Mouse (Mus musculus): ENCODE results near the gene Sdccag8. TPM values are rescaled to one million over a fixed set of nuclear protein-coding genes. Genes with fewer than 3 reads are reported as not detected.
A peak's percentile ranks its signal among the peaks of the same experiment; 100 is the strongest.

Sdccag8 gene
- polyA plus RNA-seq, 1 experiment, result 7.5 TPM

DNA sequence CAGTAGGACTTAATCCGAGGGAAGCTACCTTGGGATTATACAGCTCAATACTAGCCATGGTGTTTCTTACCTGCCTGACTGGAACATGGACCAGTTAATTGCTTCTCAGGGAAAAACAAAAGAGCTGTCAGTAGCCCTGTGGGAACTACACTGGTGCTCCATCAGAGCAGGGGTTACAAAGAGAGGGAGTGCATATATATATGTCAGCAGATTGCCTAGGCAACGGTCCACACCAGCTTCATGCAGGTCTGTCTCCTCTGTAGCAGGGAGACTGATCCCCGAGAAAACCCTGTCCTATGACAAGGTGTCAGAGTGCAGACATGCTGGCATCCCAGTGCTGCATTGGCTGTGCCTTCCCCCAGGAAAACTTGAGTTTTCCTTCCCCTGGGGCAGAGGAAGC lies 195.6 kb downstream of the Sdccag8 start:
- H3K4me3 ChIP-seq (ENCODE audit: insufficient read depth, low read depth, low read length), result no peak overlapping the region
- H3K27ac ChIP-seq (replicated peaks; ENCODE audit: low read depth, low read length), result no peak overlapping the region

DNA sequence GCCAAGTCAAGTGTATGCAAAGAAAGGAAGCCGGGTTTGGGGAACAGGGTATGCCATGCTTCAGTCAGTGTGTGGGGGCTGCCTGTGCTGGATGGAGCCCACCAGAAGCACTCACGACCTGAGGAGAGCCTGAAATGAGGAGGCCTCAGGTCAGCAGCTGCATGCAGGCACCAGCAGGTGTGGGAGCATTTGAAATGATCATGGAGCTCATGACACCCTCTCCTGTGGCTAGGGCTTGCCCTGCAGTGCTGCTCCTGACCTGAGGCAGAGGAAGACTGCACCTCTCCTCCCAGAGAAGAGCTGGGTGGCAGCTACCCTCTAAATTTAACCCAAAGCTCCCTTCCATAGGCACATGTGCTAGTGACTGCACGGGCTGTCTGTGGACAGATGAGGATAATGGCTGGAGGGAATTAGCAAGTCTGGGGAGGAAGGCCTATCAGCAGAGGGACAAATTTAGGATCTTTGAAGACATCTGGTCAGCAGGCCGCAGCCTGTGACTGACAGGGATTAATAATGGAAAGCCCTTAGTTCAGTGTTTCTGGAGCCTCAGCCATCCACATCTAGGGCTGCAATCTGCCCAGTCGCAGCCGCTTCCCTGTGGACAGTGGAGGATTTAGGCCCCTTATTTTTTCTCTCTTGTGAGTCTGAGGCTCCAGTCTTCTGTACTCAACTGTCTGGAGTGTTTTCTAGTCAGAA lies 196.3 kb downstream of the Sdccag8 start:
- H3K4me3 ChIP-seq (ENCODE audit: insufficient read depth, low read depth, low read length), result no peak overlapping the region
- peaks cover 23% of the 10 kb centered on the region for H3K4me1 ChIP-seq (ENCODE audit: control insufficient read depth, insufficient read depth, insufficient read length, low read length)
- no peak overlapping the region for H3K27ac ChIP-seq (replicated peaks; ENCODE audit: low read depth, low read length)

More for the DNA sequence above, 195.6 kb downstream of the Sdccag8 start:
- peaks cover 20% of the 10 kb centered on the region for H3K4me1 ChIP-seq (ENCODE audit: control insufficient read depth, insufficient read depth, insufficient read length, low read length)

DNA sequence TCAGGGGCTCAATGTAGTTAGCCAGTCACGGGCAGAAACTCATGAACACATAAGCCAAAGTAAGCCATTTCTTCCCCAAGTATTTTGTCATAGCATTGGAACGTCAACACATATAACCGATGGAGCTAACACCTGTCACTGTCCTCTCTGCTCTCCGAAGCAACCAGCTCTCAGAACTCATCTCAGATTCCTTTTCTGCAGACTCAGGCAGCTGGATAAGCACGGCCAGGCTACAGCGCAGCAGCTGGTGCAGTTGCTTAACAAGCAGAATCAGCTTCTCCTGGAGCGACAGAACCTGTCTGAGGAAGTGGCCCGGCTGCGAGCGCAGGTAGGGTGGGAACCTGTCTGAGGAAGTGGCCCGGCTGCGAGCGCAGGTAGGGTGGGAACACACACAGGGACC lies 197.2 kb downstream of the Sdccag8 start:
- H3K27ac ChIP-seq (replicated peaks; ENCODE audit: low read depth, low read length), result no peak overlapping the region

DNA sequence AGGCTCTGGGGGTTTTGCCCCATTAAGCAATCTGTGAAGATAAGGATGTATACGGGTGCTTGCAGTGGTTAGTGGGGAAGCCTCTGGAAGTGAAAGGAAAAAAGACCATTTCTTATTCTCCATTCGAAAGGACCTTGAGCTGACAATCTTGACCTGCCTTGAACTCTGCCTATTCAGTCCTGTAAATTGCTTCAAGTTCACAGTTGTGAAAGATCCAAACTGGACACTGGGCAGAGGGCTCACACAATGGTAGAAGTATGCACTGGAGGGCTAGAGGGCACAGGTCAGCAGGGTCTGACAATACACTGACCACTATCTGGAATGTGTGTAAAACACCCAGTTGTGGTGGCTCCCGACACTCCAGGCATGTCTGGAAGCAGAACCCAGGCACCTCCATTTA lies 198.3 kb downstream of the Sdccag8 start:
- H3K4me1 ChIP-seq (ENCODE audit: control insufficient read depth, insufficient read depth, insufficient read length, low read length), result peaks cover 23% of the 10 kb centered on the region
- peak overlapping the region; percentile 59 for H3K27ac ChIP-seq (replicated peaks; ENCODE audit: low read depth, low read length)
- H3K4me3 ChIP-seq (ENCODE audit: insufficient read depth, low read depth, low read length), result no peak overlapping the region

More for the DNA sequence above, 197.2 kb downstream of the Sdccag8 start:
- H3K4me3 ChIP-seq (ENCODE audit: insufficient read depth, low read depth, low read length), result no peak overlapping the region
- peaks cover 23% of the 10 kb centered on the region for H3K4me1 ChIP-seq (ENCODE audit: control insufficient read depth, insufficient read depth, insufficient read length, low read length)

DNA sequence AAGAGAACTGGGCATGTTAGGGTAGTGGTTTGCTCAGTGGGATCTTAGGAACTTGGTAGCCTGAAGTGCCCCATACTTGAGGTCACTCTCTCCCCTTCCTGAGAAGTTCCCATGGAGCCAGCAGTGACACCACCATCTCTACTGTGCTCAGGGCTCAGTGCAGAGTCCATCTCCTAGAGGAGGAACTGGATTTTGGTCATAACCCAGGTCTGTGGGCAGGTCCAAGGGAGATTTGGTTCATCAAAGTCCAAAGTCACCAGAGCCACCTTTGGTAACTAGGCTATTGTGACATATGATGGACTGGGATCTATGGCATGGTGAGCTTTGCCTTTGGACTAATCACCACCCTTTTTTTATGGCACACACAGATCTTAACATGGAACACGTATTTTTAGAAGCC lies 198.9 kb downstream of the Sdccag8 start:
- H3K4me3 ChIP-seq (ENCODE audit: insufficient read depth, low read depth, low read length), result no peak overlapping the region
- peaks cover 23% of the 10 kb centered on the region for H3K4me1 ChIP-seq (ENCODE audit: control insufficient read depth, insufficient read depth, insufficient read length, low read length)
- peak overlapping the region; percentile 59 for H3K27ac ChIP-seq (replicated peaks; ENCODE audit: low read depth, low read length)

DNA sequence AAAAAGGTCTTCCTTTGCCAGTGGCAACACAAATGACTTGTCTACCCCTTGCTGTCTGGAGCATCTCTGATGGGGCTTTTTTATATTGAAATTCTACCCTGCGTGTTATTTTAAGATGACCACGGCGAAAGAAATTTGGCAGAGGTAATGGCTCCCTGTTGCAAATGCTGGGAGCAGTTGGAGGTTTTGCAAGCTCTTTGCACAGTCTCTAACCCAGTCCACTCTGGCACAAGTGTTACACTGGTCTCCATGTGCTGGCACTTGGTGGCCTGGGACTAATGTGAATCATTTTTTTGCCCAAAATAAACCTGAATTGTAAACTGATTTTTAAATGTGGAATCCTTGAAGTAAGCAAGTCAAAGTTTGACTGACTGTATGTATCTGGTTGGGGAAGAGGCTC lies 199.3 kb downstream of the Sdccag8 start:
- Histone ChIP-seq H3K4me1 (ENCODE audit: control insufficient read depth, insufficient read depth, insufficient read length, low read length) (peaks cover 23% of the 10 kb centered on the region), H3K27ac (replicated peaks; ENCODE audit: low read depth, low read length) (peak overlapping the region; percentile 86), H3K4me3 (ENCODE audit: insufficient read depth, low read depth, low read length) (no peak overlapping the region)

DNA sequence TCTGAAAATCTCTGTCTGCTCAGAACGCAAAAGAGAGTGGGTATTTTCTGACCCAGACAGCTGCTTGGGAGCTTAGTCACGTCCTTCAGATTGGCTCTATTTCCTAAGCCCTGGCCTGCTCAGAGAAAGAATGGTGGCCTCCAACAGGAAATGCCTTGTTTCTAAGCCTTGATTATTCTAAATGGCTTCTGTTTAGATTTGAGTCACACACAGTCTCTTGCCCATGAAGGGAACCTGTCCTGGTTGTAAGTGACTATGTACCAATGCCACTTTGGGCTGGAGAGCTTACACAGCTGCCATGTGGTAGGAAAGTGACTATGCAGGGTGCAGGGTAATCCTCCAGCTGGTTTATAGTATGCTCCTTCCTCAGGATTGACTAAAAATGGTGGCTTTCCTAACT lies 199.9 kb downstream of the Sdccag8 start:
- H3K4me1 ChIP-seq (ENCODE audit: control insufficient read depth, insufficient read depth, insufficient read length, low read length), result peaks cover 23% of the 10 kb centered on the region
- H3K4me3 ChIP-seq (ENCODE audit: insufficient read depth, low read depth, low read length), result no peak overlapping the region
- peak overlapping the region; percentile 86 for H3K27ac ChIP-seq (replicated peaks; ENCODE audit: low read depth, low read length)

DNA sequence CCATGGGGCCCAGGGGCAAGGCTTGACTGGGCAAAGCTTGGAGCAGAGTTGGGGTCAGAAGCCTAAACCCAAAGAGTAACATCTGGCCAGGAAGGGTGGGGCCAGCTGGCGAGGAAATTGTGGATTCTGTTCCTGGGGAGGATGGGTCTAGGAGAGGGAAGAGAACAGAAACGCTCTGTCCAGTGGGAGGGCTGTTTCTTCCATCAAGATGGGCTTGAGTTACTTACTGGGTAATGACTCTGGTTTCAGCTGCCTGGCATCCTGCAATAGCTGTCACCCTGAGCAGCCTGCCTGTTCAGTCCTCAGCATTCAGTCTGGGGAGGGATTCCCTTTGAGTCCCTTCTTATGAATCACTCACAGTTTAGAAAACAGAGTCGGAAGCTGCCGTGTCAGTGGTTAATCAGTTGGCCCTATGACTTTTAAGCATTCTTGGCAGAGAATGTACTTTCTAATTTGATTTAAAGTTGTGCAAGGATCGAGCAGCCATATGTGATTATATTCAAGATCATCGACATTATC lies 200.5 kb downstream of the Sdccag8 start:
- peaks cover 23% of the 10 kb centered on the region for H3K4me1 ChIP-seq (ENCODE audit: control insufficient read depth, insufficient read depth, insufficient read length, low read length)
- peak overlapping the region; percentile 86 for H3K27ac ChIP-seq (replicated peaks; ENCODE audit: low read depth, low read length)
- no peak overlapping the region for H3K4me3 ChIP-seq (ENCODE audit: insufficient read depth, low read depth, low read length)

DNA sequence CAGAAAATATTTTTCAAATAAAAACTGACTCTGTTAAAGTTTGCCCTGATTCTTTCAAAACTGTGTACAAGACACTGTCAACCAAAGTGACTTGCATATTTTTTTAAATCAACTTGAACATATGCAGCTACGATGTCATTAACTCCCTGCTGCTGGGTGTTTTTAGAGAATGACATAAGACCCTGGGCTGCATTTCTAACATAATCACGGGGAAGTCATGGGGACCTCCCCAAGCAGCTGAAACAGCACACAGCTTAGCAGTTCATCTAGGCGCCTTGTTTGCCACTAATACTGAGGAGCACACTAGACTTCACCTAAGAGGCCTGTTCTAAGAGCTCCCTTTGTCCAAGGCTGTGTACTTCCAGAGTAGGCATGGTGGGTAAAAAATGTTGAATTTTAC lies 201.5 kb downstream of the Sdccag8 start:
- Histone ChIP-seq H3K27ac (replicated peaks; ENCODE audit: low read depth, low read length) (no peak overlapping the region), H3K4me1 (ENCODE audit: control insufficient read depth, insufficient read depth, insufficient read length, low read length) (peaks cover 24% of the 10 kb centered on the region), H3K4me3 (ENCODE audit: insufficient read depth, low read depth, low read length) (no peak overlapping the region)

DNA sequence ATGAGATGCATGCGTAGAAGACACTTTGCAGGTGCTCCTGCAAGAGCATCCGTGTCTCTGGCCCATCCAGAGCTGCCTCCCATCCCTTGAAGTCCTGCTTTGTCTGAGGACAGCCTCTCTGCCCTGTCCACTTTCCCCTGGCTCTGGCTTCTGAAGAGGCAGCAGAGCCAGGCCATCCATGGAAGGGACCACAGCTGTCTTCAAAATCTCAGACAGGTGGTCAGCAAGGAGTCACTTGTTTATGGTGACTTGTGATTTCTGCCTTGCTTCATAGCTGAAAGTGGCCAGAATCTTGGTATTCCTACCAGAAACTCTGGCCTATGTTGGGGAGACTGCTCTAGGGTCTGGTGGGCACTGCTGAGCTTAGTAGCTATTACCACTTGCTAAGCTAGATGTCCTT lies 202.3 kb downstream of the Sdccag8 start:
- Histone ChIP-seq H3K27ac (replicated peaks; ENCODE audit: low read depth, low read length) (no peak overlapping the region), H3K4me1 (ENCODE audit: control insufficient read depth, insufficient read depth, insufficient read length, low read length) (peaks cover 26% of the 10 kb centered on the region), H3K4me3 (ENCODE audit: insufficient read depth, low read depth, low read length) (no peak overlapping the region)

DNA sequence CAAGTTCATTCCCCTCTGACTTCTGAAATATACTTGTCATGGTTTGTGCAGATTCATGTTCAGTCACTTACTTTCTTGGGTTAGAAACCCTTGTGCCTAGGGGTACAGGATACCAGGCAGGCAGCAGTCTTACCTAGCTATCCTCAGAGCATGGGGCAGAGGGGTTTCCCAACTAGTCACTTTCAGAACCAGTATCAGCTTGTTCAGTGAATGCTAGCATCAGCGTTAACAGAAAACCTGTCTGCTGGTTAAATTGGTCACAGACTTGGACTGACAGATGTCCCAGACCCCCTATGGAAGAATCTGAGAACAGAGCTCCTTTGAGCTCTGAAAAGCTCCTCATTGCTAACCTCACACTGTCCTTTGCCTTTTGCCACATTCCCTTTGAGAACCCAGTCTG lies 204.3 kb downstream of the Sdccag8 start:
- no peak overlapping the region for H3K27ac ChIP-seq (replicated peaks; ENCODE audit: low read depth, low read length)
- H3K4me3 ChIP-seq (ENCODE audit: insufficient read depth, low read depth, low read length), result no peak overlapping the region
- peaks cover 18% of the 10 kb centered on the region for H3K4me1 ChIP-seq (ENCODE audit: control insufficient read depth, insufficient read depth, insufficient read length, low read length)

DNA sequence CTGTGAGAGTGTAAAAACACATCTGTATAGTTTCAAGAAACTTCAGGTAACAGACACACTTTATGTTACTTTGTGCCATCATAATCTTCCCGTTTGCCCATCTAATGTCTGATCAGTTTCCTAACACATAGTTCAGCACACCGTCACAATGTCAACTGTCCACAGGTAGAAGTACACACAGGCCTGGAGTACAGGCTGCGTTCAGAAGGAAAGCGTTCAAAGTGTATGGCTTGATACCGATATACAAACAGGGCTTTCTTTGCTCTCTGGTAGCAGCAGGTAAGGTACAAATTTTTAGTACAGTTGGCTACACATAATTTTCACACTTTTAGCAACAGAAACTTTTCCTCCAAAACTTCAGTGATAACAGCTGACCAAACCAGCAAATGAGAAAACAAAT lies 205.2 kb downstream of the Sdccag8 start:
- Histone ChIP-seq H3K27ac (replicated peaks; ENCODE audit: low read depth, low read length) (no peak overlapping the region), H3K4me3 (ENCODE audit: insufficient read depth, low read depth, low read length) (no peak overlapping the region), H3K4me1 (ENCODE audit: control insufficient read depth, insufficient read depth, insufficient read length, low read length) (peaks cover 10% of the 10 kb centered on the region)

DNA sequence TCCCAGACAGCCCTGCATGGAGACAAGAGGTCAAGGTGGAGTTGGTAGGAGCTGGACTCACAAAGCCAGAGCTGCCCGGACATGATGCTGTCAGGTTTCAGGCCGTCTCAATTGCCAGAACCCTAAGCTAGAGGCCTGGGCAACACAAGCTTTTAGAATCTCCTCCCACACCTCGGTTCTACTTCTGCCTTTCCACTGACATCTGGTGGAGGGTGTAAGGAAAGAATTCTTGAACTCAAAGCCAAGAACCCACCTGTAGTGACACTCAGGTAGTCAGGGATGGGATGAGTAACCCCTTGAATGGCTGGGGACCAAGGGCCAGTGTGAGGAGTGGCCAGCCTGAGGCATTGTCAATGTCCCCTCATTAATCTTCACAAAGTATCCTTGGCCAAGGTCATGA lies 208.3 kb downstream of the Sdccag8 start:
- H3K4me1 ChIP-seq (ENCODE audit: control insufficient read depth, insufficient read depth, insufficient read length, low read length), result 0 out of 2 replicates have a peak, but pooled peaks cover 3% of the 10 kb centered on the region
- no peak overlapping the region for H3K27ac ChIP-seq (replicated peaks; ENCODE audit: low read depth, low read length)
- no peak overlapping the region for H3K4me3 ChIP-seq (ENCODE audit: insufficient read depth, low read depth, low read length)

DNA sequence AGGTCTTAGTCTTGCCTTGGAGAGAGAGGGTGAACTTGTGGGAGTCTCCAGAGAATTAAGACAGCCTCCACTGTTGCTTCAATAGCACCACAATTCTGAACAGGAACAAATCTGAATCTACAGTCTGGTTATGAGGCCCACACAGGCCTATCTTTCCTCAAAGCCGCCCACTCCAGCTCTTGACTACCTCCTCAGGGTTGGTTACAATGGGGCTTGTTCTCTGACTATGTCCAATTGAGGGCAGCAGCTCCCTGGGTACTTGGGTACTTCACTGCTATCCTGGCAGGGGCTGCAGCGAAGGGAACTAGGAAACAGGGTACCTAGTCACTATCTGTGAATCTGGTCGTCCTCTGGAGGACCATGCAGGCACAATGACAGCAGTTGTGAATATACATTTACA lies 213.2 kb downstream of the Sdccag8 start:
- no peak overlapping the region for H3K4me3 ChIP-seq (ENCODE audit: insufficient read depth, low read depth, low read length)
- H3K27ac ChIP-seq (replicated peaks; ENCODE audit: low read depth, low read length), result no peak overlapping the region

DNA sequence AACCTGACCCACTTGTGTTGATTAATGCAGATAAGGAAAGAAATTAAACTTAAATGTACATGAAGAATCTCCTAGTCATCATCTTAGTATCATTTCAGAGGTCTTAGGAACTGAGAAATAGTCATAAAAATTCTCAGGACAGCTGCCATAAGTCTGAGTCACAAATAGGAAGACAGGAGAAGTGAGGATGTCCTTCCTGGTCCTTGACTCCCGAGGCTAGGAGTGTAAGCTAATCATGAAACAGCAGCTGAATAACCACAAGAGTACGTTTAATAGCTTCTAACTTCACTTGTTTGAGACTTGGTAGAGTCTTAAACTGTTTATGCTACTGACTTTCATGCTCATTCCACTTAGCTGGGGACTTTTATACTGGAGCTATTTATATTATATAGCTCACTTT lies 214.6 kb downstream of the Sdccag8 start:
- Histone ChIP-seq H3K27ac (replicated peaks; ENCODE audit: low read depth, low read length) (no peak overlapping the region), H3K4me3 (ENCODE audit: insufficient read depth, low read depth, low read length) (no peak overlapping the region), H3K4me1 (ENCODE audit: control insufficient read depth, insufficient read depth, insufficient read length, low read length) (no peaks in the 10 kb centered on the region)

More for the DNA sequence above, 213.2 kb downstream of the Sdccag8 start:
- no peaks in the 10 kb centered on the region for H3K4me1 ChIP-seq (ENCODE audit: control insufficient read depth, insufficient read depth, insufficient read length, low read length)

DNA sequence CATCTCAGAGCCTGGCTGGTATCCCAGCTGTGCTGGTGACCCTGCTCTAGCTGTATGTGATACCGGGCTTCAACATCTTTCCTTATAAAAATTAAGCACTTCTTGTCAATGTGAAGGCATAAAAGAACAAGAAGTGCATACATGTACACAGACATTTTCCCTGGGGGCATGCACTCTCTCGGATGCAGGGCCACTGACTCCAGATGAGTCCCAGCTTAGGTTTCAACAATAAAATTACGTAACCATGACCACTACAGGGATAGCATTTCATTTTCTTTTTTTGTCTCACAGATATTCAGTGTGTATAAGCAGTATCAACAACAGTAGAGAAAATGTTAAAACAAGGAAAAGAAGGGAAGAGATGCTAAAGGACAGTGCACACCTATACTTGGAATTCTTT lies 216.2 kb downstream of the Sdccag8 start:
- no peaks in the 10 kb centered on the region for H3K4me1 ChIP-seq (ENCODE audit: control insufficient read depth, insufficient read depth, insufficient read length, low read length)
- no peak overlapping the region for H3K27ac ChIP-seq (replicated peaks; ENCODE audit: low read depth, low read length)
- no peak overlapping the region for H3K4me3 ChIP-seq (ENCODE audit: insufficient read depth, low read depth, low read length)

Data from brown adipose tissue, adult 24 weeks (tissue).